Mouse (Mus musculus): ENCODE results near the gene Per2. TPM values are rescaled to one million over a fixed set of nuclear protein-coding genes. Genes with fewer than 3 reads are reported as not detected.
A peak's percentile ranks its signal among the peaks of the same experiment; 100 is the strongest.
"Not testable (repeated sequence)": the region's sequence is repeated elsewhere in the genome, so short reads cannot be mapped to it uniquely, and the experiment has no call there.

Per2 gene
- total RNA-seq, 2 experiments from 2014 or later = 3.9 to 10.8 TPM

DNA sequence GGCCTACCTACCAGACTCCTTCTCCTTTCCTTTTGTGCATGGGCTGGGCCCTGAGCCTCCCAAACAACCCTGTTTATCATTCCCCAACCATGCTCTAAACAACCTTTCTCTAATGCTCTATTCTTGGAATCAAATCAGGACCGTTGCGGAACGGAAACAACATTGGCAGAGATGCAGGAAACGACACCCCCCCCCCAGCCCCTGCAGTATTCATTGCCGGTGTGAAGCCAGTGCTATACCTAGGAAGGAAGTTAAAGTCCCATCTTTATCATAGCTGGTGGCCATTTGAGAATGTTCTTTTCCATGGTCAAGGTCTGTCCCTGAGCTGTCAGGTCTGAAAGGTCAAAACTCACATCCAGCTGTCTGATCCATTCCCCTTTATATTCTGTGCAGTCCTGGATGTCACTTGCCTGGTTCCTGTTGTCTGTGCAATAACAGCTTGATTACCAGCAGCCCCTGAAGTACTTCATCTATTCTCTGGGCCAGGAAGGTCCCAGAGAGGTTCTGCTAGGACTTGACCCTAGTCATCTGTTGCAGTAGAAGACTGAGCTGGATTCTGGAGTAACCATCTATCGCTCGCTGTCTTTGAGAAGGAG, 23.6 kb upstream of the Per2 start:
- no peak for TF ChIP-seq CTCF (IDR thresholded peaks at IDR 0.05)
- no peak overlapping the region for H3K4me3 ChIP-seq
- no peak overlapping the region for H3K27ac ChIP-seq
- intact Hi-C loops (cut with DNase I) = loop anchor here (1.0 to 5.0 kb wide), 2 partner anchors 54 to 135 kb away; no protein-coding TSS in a partner anchor
- no peak for DNase-seq

DNA sequence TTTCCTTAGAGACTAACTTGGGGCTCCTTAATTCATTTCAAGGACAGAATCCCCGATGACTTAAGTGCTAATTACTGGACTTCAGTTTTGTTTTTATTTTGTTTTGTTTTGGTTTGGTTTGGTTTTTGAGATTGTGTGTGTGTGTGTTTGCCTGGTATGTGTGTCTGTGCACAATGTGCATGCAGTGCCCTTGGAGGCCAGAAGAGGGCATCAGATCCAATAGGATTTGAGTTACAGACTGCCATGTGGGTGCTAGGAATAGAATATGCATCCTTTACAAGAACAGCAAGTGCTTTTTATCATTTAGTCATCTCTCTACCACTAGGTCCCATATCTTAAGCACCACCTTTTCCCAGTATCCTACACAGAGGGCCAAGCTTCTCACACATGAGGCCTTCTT, 19.8 kb upstream of the Per2 start:
- H3K4me3 ChIP-seq = no peak overlapping the region
- no peak overlapping the region for H3K27ac ChIP-seq
- TF ChIP-seq CTCF (IDR thresholded peaks at IDR 0.05) = 0 out of 2 replicates have a peak, but pooled peaks have one; percentile 8
- intact Hi-C loops (cut with DNase I) = no loop called here
- no peak for DNase-seq

DNA sequence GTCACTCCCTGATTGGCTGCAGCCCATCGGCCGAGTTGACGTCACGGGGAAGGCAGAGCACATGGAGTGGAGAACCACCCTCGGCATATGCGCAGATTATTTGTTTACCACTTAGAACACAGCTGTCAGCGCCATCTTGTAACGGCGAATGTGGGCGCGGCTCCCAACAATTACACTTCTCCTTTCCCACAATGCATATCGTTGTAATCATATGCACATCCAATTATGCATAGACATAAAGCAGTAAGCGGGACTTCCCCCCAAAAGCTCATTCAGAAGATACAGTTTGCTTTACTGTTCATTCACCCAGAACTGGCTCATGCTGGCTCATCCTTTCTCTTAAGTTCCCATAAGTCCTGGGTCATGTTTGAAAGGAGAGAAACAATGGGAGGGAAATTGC, 19.0 kb upstream of the Per2 start:
- H3K27ac ChIP-seq; intact Hi-C loops (cut with DNase I); DNase-seq: not testable (repeated sequence)

GRCm38 (mm10) chr1:91469888-91470419, 10.8 kb upstream of the Per2 start:
- H3K4me3 ChIP-seq = no peak overlapping the region
- DNase-seq = no peak
- no peak for TF ChIP-seq CTCF (IDR thresholded peaks at IDR 0.05)
- no peak overlapping the region for H3K27ac ChIP-seq
- intact Hi-C loops (cut with DNase I) = no loop called here

More for the DNA sequence above, 19.0 kb upstream of the Per2 start:
- H3K4me3 ChIP-seq = not testable (repeated sequence)

DNA sequence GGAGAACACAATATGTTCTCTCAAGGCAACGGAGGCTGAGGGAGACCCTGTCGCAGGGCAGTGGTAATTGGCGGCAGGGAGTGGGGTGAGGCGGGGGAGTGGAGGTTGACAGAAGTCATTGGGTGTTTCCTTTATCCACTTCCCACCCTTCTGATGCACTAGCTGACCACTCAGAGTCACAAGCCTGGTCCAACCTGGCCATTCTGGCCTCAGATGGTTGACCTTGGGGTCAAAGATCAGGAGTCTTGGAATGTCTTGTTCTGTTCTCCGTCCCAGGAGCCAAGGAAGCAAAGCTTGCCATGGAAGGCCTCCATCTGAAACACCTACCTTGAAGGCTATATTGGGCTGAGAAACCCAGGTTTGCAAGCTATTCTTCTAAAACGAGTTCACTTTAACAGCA, 7.1 kb upstream of the Per2 start:
- Histone ChIP-seq H3K4me3 (no peak overlapping the region), H3K27ac (no peak overlapping the region)
- intact Hi-C loops (cut with DNase I) = no loop called here
- no peak for DNase-seq
- no peak for TF ChIP-seq CTCF (IDR thresholded peaks at IDR 0.05)

DNA sequence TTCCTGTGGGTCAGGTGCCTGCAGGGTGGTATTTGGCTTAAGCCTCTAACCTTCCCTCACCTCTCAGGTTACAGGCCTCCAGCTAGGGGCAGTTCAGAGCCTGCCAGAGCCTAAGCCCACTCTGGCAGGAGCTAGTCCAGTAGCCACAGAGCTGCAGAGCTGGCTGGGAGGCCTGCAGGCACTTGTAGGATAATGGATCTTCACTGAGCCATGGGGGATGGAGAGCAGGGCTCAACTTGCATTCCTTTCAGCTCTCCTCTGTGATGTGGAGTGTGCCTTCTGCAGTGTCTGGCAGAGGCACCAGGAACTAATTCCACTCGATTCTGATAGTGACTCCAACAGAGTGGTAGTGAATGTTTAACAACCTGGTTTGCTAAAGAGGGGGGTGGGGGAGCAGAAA, 6.1 kb upstream of the Per2 start:
- Histone ChIP-seq H3K27ac (no peak overlapping the region), H3K4me3 (no peak overlapping the region)
- DNase-seq = no peak
- TF ChIP-seq CTCF (IDR thresholded peaks at IDR 0.05) = no peak
- intact Hi-C loops (cut with DNase I) = no loop called here

- no peak for DNase-seq
- Histone ChIP-seq H3K27ac (no peak overlapping the region), H3K4me3 (no peak overlapping the region)
- intact Hi-C loops (cut with DNase I) = no loop called here
- no peak for TF ChIP-seq CTCF (IDR thresholded peaks at IDR 0.05)
These were observed 5.3 kb upstream of the Per2 start for GRCm38 (mm10) chr1:91464436-91464835.

DNA sequence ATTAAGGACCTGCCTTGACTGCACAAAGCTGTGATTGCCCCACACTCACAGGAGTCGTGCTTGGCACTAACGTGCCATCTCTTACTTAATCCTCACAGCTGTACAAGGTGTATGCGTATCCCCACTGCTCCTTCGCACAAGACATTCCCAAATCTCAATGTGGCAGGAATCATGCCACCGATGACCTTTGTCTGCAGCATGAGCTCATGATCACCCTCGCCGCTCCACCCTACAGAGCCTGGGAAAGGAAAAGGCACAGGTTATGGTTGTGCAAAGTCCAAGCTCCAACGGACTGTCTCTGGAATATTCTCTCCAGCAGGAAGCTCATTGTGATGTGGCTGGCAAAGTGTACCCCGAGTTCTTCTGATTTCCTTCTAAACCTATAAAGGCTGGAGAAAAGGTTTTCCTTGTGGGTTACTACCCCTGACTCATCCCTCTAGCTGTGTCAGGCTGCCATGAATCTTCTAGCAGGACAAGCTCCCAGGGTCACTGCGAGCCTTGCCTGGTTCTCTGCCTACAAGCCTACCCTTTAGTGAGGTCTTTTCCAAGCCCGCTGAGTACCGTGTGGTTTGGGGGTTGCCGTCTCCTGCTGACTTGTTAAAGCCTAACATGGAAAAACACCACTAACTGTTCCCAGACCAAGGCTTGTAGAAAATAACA, 4.3 kb upstream of the Per2 start:
- TF ChIP-seq CTCF (IDR thresholded peaks at IDR 0.05) = no peak
- no peak for DNase-seq
- Histone ChIP-seq H3K4me3 (no peak overlapping the region), H3K27ac (no peak overlapping the region)
- intact Hi-C loops (cut with DNase I) = no loop called here

GRCm38 (mm10) chr1:91460564-91460963, 1.4 kb upstream of the Per2 start:
- no peak overlapping the region for H3K4me3 ChIP-seq
- no peak for TF ChIP-seq CTCF (IDR thresholded peaks at IDR 0.05)
- no peak overlapping the region for H3K27ac ChIP-seq
- no peak for DNase-seq
- intact Hi-C loops (cut with DNase I) = no loop called here

DNA sequence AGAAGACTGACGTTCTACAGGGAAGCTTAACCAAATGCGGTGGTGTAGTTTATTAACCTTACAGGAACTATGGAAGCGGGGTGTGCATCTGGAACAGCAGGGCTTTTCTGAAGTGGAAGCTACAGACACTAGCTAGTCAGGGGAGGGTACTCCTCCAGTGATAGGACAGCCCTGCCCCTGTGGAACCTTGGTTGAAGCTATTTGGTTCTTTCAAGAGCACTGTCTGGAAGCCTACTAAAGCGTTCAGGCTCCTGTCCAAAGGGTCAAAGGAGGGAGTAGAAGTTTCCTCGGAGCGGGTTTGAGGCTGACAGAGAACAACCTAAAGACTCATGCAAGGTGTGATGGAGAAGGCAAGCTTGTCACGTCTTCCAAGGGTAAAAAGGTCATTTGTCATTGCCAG, 945 bp upstream of the Per2 start:
- TF ChIP-seq CTCF (IDR thresholded peaks at IDR 0.05) = no peak
- peak overlapping the region; percentile 98 for H3K27ac ChIP-seq
- intact Hi-C loops (cut with DNase I) = no loop called here
- peak overlapping the region; percentile 87 for H3K4me3 ChIP-seq
- DNase-seq = no peak

- intact Hi-C loops (cut with DNase I) = loop anchor here (2.0 kb wide), 1 partner anchor 30 kb away; no protein-coding TSS in a partner anchor
- DNase-seq = peak; percentile 63
- Histone ChIP-seq H3K27ac (peak overlapping the region; percentile 98), H3K4me3 (peak overlapping the region; percentile 87)
- no peak for TF ChIP-seq CTCF (IDR thresholded peaks at IDR 0.05)
These were observed 782 bp downstream of the Per2 start for GRCm38 (mm10) chr1:91458223-91458861.

- peak; percentile 66 for DNase-seq
- peak overlapping the region; percentile 98 for H3K27ac ChIP-seq
- intact Hi-C loops (cut with DNase I) = loop anchor here (2.0 kb wide), 1 partner anchor 29 kb away; no protein-coding TSS in a partner anchor
- H3K4me3 ChIP-seq = peak overlapping the region; percentile 87
- no peak for TF ChIP-seq CTCF (IDR thresholded peaks at IDR 0.05)
These were observed 1.4 kb downstream of the Per2 start for GRCm38 (mm10) chr1:91457698-91458097.

- Histone ChIP-seq H3K4me3 (peak overlapping the region; percentile 87), H3K27ac (peak overlapping the region; percentile 98)
- intact Hi-C loops (cut with DNase I) = no loop called here
- DNase-seq = no peak
- TF ChIP-seq CTCF (IDR thresholded peaks at IDR 0.05) = no peak
These were observed 2.0 kb downstream of the Per2 start for GRCm38 (mm10) chr1:91457116-91457515.
